Mouse (Mus musculus) liver, embryonic 15.5 days (tissue): ENCODE results near the gene Zdhhc19. TPM values are rescaled to one million over a fixed set of nuclear protein-coding genes. Genes with fewer than 3 reads are reported as not detected.
"Not testable (repeated sequence)": the region's sequence is repeated elsewhere in the genome, so short reads cannot be mapped to it uniquely, and the experiment has no call there.

Experiments
- ATAC-seq: fragments of 200-750 bp; cut with Nextera tagmentation; 2 replicates; pipeline ENCODE4 v1.8.0; 2017; ENCODE audit warnings: moderate number of reproducible peaks, mild to moderate bottlenecking, moderate library complexity; ENCODE audit not compliant: insufficient read depth
- H3K27ac ChIP-seq: fragments of 300-500 bp; sonication (generic); replicated peaks from 2 replicates; pipeline ENCODE4 v1.5.1; 2015; ENCODE audit warnings: mild to moderate bottlenecking, inconsistent platforms
- H3K27me3 ChIP-seq: fragments of 300-500 bp; sonication (generic); 2 replicates; pipeline ENCODE4 v1.6.1; 2015; ENCODE audit warnings: mild to moderate bottlenecking, inconsistent platforms
- H3K36me3 ChIP-seq: fragments of 300-500 bp; sonication (generic); replicated peaks from 2 replicates; pipeline ENCODE4 v1.6.1; 2015; ENCODE audit warnings: moderate library complexity, mild to moderate bottlenecking, inconsistent platforms
- H3K4me1 ChIP-seq: fragments of 300-500 bp; sonication (generic); replicated peaks from 2 replicates; pipeline ENCODE4 v1.6.1; 2015; ENCODE audit warnings: inconsistent platforms
- H3K4me2 ChIP-seq: fragments of 300-500 bp; sonication (generic); 2 replicates; pipeline ENCODE4 v1.6.1; 2015; ENCODE audit warnings: moderate library complexity, mild to moderate bottlenecking, inconsistent platforms
- H3K4me3 ChIP-seq: fragments of 300-500 bp; sonication (generic); replicated peaks from 2 replicates; pipeline ENCODE4 v1.5.1; 2015; ENCODE audit warnings: mild to moderate bottlenecking, inconsistent platforms
- H3K9ac ChIP-seq: fragments of 300-500 bp; sonication (generic); 2 replicates; pipeline ENCODE4 v1.6.1; 2015; ENCODE audit warnings: moderate library complexity, mild to moderate bottlenecking, inconsistent platforms
- H3K9me3 ChIP-seq: fragments of 300-500 bp; sonication (generic); replicated peaks from 2 replicates; pipeline ENCODE4 v1.6.1; 2016; ENCODE audit warnings: inconsistent platforms
- WGBS: fragments of 180-500 bp; shearing (Covaris S2); methylation state at CpG from one replicate; pipeline ENCODE4 v1.1.7; 2015; ENCODE audit warnings: mixed read lengths; ENCODE audit not compliant: insufficient replicate concordance; 5-methylcytosine and 5-hydroxymethylcytosine counted together
- polyA plus RNA-seq: library from polyadenylated mRNA; unstranded; fragments of >200 nt; fragmentation: Nextera tagmentation; extraction: Ambion mirVana; gene quantifications from 2 replicates; pipeline ENCODE4 v1.2.1, GENCODE M21; 2015

The Zdhhc19 gene
- polyA plus RNA-seq, 1 experiment from 2014 or later: not detected

GRCm38 (mm10) chr16:32487234-32488111 is 8.6 kb upstream of the Zdhhc19 start, which contains the start of gene Slc51a:
Gene Slc51a (minus strand): TSS chr16:32487879.
- 28% methylated on average over 15 of the region's 15 CpGs for WGBS
- peak within 1 kb of the TSS; percentile 20; the same call in 1 of the 2 replicates for H3K4me3 ChIP-seq
- peak within 1 kb of the TSS; percentile 43; the same call in 1 of the 2 replicates for H3K27ac ChIP-seq
- no peaks in the 10 kb centered on the region for H3K36me3 ChIP-seq
- H3K27me3 ChIP-seq: peaks cover 8% of the 10 kb centered on the region; the same call in 1 of the 2 replicates
- no peak within 1 kb of the TSS for H3K9ac ChIP-seq
- H3K4me1 ChIP-seq: peaks cover 27% of the 10 kb centered on the region
- no peaks in the 10 kb centered on the region for H3K9me3 ChIP-seq
- peak within 1 kb of the TSS; percentile 60 for H3K4me2 ChIP-seq
- peak; percentile 88 for ATAC-seq

DNA sequence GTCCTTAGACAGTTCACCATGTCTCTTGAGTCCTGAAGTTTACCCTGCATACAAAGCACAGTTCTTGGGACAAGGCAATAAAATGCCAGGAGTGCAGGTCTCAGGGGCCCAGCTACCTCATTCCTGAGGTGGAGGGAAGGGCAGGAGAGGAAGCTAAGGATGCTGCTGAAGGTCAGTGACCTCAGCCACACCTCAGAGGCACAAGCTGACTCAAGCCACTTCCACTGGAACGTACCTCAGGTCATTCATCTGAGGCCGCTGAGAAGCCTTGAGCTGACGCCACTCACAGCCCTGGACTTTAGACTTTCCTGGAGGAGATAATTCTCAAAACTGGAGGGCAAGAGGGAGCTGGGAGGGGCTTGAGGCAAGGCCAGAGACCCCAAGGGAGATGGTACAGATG is 7.1 kb upstream of the Zdhhc19 start:
- no peaks in the 10 kb centered on the region for H3K36me3 ChIP-seq
- no peak overlapping the region for H3K4me3 ChIP-seq
- no peak for ATAC-seq
- H3K27me3 ChIP-seq: 0 out of 2 replicates have a peak, but pooled peaks cover 8% of the 10 kb centered on the region
- WGBS: 86% methylated on average over 3 of the region's 3 CpGs
- H3K4me2 ChIP-seq: no peak overlapping the region
- peaks cover 27% of the 10 kb centered on the region for H3K4me1 ChIP-seq
- H3K9me3 ChIP-seq: no peaks in the 10 kb centered on the region
- H3K9ac ChIP-seq: no peak overlapping the region
- no peak overlapping the region for H3K27ac ChIP-seq

- 63% methylated on average over 6 of the region's 6 CpGs for WGBS
Measured at GRCm38 (mm10) chr16:32494371-32494770, 1.7 kb upstream of the Zdhhc19 start.

GRCm38 (mm10) chr16:32498996-32499395 is 2.9 kb downstream of the Zdhhc19 start:
- ATAC-seq: no peak
- H3K27me3 ChIP-seq: peaks cover 30% of the 10 kb centered on the region
- H3K4me1 ChIP-seq: peaks cover 19% of the 10 kb centered on the region
- 63% methylated on average over 13 of the region's 13 CpGs for WGBS
- no peak overlapping the region for H3K27ac ChIP-seq
- H3K9me3 ChIP-seq: no peaks in the 10 kb centered on the region
- no peak overlapping the region for H3K9ac ChIP-seq
- H3K4me3 ChIP-seq: no peak overlapping the region
- no peak overlapping the region for H3K4me2 ChIP-seq
- H3K36me3 ChIP-seq: no peaks in the 10 kb centered on the region

More at GRCm38 (mm10) chr16:32494371-32494770, 1.7 kb upstream of the Zdhhc19 start:
- H3K4me1 ChIP-seq, H3K27me3 ChIP-seq, H3K4me2 ChIP-seq, H3K27ac ChIP-seq, ATAC-seq, H3K9ac ChIP-seq, H3K9me3 ChIP-seq, H3K4me3 ChIP-seq, H3K36me3 ChIP-seq: not testable (repeated sequence)

DNA sequence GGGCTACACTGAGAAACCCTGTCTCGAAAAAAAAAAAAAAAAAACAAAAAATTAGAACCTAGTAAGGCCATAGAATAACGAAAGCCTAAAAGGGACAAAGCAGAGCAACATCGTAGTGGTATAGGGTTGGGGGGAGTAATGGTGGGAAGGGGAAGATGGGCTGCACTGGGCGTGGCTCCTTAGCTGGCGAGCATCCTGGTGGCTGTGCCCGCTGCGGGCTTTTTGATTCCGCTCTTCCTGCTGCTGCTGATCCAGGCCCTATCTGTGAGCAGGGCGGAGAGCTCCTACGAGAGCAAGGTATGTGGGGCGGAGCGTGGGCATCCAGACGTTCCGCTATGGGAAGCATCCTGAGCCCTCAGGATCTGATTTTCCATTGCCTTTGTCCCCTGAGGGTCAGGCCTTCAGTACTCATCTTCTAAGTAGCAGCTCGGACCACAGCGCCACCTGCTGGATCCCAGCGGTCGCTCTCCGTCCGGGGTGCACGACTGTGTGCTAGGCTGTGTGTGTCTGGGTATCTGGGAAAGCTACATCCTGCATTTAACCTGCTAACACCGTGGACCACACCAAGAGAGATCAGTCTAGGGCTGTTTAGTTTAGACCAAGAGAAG is 3.5 kb downstream of the Zdhhc19 start:
- peak overlapping the region; percentile 29; the same call in 1 of the 2 replicates for H3K4me3 ChIP-seq
- H3K4me2 ChIP-seq: peak overlapping the region; percentile 54
- no peaks in the 10 kb centered on the region for H3K36me3 ChIP-seq
- no peak overlapping the region for H3K9ac ChIP-seq
- 10% methylated on average over 22 of the region's 22 CpGs for WGBS
- H3K4me1 ChIP-seq: peaks cover 20% of the 10 kb centered on the region
- ATAC-seq: peak; percentile 83
- H3K27me3 ChIP-seq: peaks cover 30% of the 10 kb centered on the region
- no peak overlapping the region for H3K27ac ChIP-seq
- H3K9me3 ChIP-seq: no peaks in the 10 kb centered on the region

DNA sequence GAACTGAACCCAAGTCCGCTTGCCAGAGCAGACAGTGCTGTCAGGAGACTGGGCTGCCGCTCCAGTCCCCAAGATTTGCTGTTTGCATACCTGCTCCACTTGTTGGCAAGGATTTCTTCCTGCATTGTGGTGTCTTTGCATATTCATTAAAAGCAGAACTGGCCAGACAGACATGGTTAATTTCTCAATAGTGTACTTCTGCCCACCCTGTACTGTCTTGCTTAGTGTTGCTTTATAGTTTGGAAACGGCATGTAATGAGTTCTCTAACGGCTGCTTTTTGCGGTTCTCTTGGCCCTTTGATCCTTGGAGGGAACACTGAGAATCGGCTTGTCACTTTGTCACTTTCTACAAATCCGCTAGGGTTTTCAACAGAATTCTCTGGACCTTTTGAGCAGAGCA is 5.4 kb downstream of the Zdhhc19 start:
- Histone ChIP-seq H3K4me2 (no peak overlapping the region), H3K27me3 (peaks cover 30% of the 10 kb centered on the region), H3K27ac (no peak overlapping the region), H3K4me3 (no peak overlapping the region), H3K36me3 (no peaks in the 10 kb centered on the region), H3K9ac (no peak overlapping the region), H3K9me3 (no peaks in the 10 kb centered on the region), H3K4me1 (peaks cover 24% of the 10 kb centered on the region)
- WGBS: 64% methylated on average over 7 of the region's 7 CpGs
- ATAC-seq: no peak

DNA sequence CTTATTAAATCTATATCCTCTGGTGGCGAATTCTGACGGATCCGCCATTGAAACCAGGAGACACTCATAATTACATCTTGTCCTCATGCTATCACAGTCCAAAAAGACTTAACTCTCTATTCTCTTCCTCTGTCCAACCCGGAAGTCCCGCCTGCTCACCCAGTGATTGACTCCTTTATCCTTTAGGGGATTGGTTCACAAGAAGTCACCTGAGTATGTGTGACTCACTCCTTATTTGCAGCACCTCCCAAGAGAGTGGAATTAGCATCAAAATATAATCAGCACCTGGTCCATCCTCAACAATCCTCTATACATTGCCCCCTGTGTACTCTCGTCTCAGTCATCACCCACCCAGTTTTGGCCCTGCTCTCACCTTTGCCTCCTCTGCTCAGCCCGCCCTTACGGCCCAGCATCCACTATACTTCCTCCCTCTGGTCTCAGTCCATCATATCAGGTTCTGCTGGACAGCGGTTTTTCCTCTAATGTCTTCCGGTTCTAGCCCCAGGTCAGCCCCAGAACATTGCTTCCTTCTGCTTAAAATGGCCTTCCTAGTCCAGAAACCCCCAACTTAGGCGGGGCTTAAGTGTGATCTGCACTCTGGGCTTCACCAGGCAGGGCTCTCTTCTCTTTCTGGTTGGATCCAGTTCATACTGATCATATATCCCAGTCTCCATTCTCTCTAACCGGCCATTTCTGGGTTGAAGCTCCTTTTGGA is 6.7 kb downstream of the Zdhhc19 start:
- no peak overlapping the region for H3K4me2 ChIP-seq
- H3K36me3 ChIP-seq: no peaks in the 10 kb centered on the region
- no peak for ATAC-seq
- no peaks in the 10 kb centered on the region for H3K9me3 ChIP-seq
- no peak overlapping the region for H3K4me3 ChIP-seq
- WGBS: 66% methylated on average over 12 of the region's 12 CpGs
- no peak overlapping the region for H3K9ac ChIP-seq
- H3K27ac ChIP-seq: no peak overlapping the region
- peaks cover 38% of the 10 kb centered on the region for H3K4me1 ChIP-seq
- peaks cover 30% of the 10 kb centered on the region for H3K27me3 ChIP-seq

- H3K36me3 ChIP-seq: no peaks in the 10 kb centered on the region
- WGBS: 58% methylated on average over 6 of the region's 6 CpGs
- H3K4me3 ChIP-seq: no peak overlapping the region
- no peak overlapping the region for H3K27ac ChIP-seq
- no peak for ATAC-seq
- no peak overlapping the region for H3K4me2 ChIP-seq
- H3K9ac ChIP-seq: no peak overlapping the region
- peaks cover 24% of the 10 kb centered on the region for H3K27me3 ChIP-seq
- no peaks in the 10 kb centered on the region for H3K9me3 ChIP-seq
- peaks cover 46% of the 10 kb centered on the region for H3K4me1 ChIP-seq
Measured at GRCm38 (mm10) chr16:32503633-32504032, 7.6 kb downstream of the Zdhhc19 start.

- peak overlapping the region; percentile 97 for H3K27ac ChIP-seq
- H3K36me3 ChIP-seq: no peaks in the 10 kb centered on the region
- H3K4me1 ChIP-seq: peaks cover 61% of the 10 kb centered on the region
- H3K9ac ChIP-seq: no peak overlapping the region
- no peak overlapping the region for H3K4me2 ChIP-seq
- no peaks in the 10 kb centered on the region for H3K9me3 ChIP-seq
- WGBS: 81% methylated on average over 8 of the region's 8 CpGs
- peaks cover 8% of the 10 kb centered on the region for H3K27me3 ChIP-seq
- no peak for ATAC-seq
- H3K4me3 ChIP-seq: no peak overlapping the region
Measured at GRCm38 (mm10) chr16:32506298-32506697, 10.2 kb downstream of the Zdhhc19 start.

DNA sequence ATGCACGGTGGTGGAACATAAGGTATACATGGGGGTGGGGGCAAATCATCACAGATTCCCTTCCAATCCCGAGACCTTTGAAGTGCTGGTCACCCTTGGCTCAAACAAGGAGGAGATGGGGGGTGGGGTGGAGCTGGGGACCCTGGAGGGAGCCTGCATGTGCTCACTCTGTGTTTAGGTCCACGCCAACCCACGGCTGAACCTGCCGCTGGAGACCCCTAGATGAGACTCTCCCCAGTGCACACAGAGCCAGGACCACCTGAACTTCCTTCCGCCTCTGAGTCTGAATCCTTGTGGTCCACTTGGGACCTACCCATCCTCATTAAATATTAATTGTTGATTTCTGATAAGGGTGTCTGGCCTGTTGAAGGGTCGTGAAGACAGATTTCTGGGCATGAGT is 10.8 kb downstream of the Zdhhc19 start:
- H3K4me2 ChIP-seq: peak overlapping the region; percentile 33
- H3K27ac ChIP-seq: peak overlapping the region; percentile 97
- WGBS: 70% methylated on average over 7 of the region's 7 CpGs
- ATAC-seq: no peak
- peaks cover 2% of the 10 kb centered on the region for H3K27me3 ChIP-seq
- H3K9ac ChIP-seq: no peak overlapping the region
- no peaks in the 10 kb centered on the region for H3K36me3 ChIP-seq
- no peaks in the 10 kb centered on the region for H3K9me3 ChIP-seq
- peaks cover 67% of the 10 kb centered on the region for H3K4me1 ChIP-seq
- H3K4me3 ChIP-seq: no peak overlapping the region

DNA sequence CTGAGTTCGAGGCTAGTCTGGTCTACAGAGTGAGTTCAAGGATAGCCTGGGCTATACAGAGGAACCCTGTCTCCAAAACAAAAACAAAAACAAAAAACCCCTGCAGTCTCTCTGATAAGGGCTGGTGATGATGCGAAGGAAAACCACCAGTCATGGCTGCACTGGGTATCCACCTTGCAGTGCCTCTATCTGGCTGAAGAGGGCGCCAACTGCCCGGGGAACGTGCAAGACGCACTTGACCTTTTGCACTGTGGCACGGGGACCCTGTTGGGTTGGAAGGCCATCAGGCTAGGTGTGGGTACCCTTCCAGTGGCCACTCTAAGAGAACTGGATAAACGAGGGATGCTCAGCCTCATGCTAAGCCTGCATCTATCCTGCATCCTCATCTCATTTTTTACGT is 11.3 kb downstream of the Zdhhc19 start:
- Histone ChIP-seq H3K4me2 (peak overlapping the region; percentile 87), H3K27me3 (no peaks in the 10 kb centered on the region; the same call in 1 of the 2 replicates), H3K9me3 (no peaks in the 10 kb centered on the region), H3K4me1 (peaks cover 72% of the 10 kb centered on the region), H3K36me3 (no peaks in the 10 kb centered on the region), H3K9ac (peak overlapping the region; percentile 82), H3K27ac (peak overlapping the region; percentile 97), H3K4me3 (peak overlapping the region; percentile 54)
- peak; percentile 3 for ATAC-seq
- 9% methylated on average over 9 of the region's 9 CpGs for WGBS
